Mouse (Mus musculus) common myeloid progenitor, adult 5-6 weeks (primary cell): ENCODE results near the gene Mecom. TPM values are rescaled to one million over a fixed set of nuclear protein-coding genes. Genes with fewer than 3 reads are reported as not detected.

Source experiments
- ATAC-seq: replicated peaks from 2 replicates; pipeline ENCODE4 v1.8.0; 2016; ENCODE audit warnings: low read depth, mild to moderate bottlenecking, moderate TSS enrichment, inconsistent platforms; ENCODE audit not compliant: poor library complexity, severe bottlenecking
- total RNA-seq: library from RNA; stranded (forward); fragments of 200-1000, 187-1606 nt; gene quantifications from 2 replicates; pipeline ENCODE4 v1.2.3, GENCODE M21; 2017

Mecom gene
- total RNA-seq, 1 experiment from 2014 or later: 10.8 TPM

DNA sequence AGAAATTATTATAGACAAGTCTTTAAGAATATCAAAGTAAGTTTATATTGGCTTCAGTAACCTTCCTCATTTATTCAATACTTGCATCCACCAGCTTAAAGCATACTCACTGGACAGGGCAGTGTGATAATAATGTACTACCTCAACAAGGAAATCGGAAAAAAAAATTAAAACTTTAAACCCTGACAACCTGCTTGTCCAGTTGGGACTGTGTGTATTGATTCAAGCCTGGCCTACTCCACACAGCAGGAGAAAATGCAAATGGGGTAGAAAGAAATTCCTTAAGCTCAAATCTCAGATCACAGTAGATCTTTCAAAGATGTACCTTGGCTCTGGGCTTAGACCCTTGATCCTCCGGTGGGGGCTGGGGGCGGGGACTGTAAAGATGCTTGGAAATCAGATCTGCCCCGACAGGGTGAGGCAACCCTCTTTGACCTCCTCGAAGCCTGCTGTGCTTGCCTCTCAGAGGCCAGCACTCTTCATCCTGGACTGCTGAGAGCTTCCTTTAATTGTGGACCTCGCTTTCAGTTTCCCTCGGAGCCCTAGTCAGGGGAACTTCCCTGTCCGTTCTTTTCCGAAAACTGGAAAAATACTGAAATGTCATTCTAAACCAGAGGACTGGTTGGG lies 49.5 kb downstream of the Mecom start:
- 0 out of 2 replicates have a peak, but pooled peaks have one; percentile 52 for ATAC-seq

- no peak for ATAC-seq
Measured at GRCm38 (mm10) chr3:30494371-30494770, 53.4 kb downstream of the Mecom start.

- ATAC-seq: 0 out of 2 replicates have a peak, but pooled peaks have one; percentile 36
Measured at GRCm38 (mm10) chr3:30488808-30489207, 59.0 kb downstream of the Mecom start.

GRCm38 (mm10) chr3:30486422-30486821 lies 61.4 kb downstream of the Mecom start:
- no peak for ATAC-seq

- no peak for ATAC-seq
Measured at GRCm38 (mm10) chr3:30483006-30483684, 64.7 kb downstream of the Mecom start.

DNA sequence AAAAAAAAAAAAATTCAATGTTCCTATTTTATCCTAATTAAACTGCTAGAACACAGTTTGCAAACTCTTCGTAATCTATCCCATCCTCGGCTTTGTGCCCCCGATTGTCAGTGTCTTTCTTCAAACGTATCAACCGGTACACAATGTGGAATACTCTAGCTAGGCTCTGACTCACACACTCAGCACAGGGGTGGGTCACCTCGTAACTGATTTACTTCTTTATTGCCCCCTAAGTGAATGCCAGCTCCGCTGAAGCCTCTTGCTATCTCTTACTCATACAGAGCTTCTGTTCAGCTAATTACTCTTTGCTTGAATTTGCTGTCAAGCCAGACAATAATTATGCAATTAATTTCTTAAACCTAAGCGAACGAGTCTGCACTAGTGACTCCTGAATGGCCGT lies 66.1 kb downstream of the Mecom start:
- no peak for ATAC-seq

- no peak for ATAC-seq
Measured at GRCm38 (mm10) chr3:30480551-30480950, 67.3 kb downstream of the Mecom start.

DNA sequence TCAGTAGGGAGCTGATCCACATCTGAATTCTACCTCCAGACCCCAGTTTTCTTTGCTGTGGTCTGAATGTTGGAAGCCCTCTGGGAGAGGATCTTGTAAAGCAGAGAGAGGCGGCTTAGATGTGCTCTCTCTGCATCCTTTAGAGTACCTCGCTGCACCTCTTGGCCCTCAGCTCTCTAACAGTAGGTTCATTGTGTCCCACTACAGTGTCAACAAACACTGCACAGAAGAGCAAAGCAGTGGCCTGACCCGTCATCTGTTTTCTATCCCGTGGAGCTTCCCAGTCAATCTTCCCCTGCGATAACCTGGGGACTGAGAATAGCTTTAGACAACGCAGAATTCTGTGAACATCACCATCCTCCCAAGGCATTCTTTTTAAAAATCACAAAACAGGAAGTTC lies 69.6 kb downstream of the Mecom start:
- no peak for ATAC-seq

DNA sequence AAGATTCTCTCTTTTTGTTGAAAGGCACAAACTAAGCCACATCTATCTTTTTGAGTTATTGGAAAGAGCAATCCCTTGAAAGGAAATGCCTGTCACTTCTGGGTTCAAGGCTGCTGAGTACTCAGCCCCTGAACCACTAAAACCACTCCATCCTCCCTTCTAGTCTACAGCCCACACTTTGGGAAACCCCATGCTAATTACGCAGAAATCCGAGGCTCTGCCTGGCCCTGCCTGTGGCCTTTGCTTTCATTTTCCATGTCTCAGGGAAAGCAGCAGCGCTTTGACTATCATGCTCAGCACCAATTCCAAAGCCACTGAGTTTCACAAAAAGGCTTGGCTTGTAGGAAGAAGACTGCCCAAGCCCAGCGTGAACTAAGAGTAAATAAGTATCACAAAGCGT lies 70.8 kb downstream of the Mecom start:
- peak; percentile 92 for ATAC-seq

GRCm38 (mm10) chr3:30475591-30475990 lies 72.2 kb downstream of the Mecom start:
- ATAC-seq: no peak

GRCm38 (mm10) chr3:30468068-30468835 lies 79.6 kb downstream of the Mecom start:
- no peak for ATAC-seq

DNA sequence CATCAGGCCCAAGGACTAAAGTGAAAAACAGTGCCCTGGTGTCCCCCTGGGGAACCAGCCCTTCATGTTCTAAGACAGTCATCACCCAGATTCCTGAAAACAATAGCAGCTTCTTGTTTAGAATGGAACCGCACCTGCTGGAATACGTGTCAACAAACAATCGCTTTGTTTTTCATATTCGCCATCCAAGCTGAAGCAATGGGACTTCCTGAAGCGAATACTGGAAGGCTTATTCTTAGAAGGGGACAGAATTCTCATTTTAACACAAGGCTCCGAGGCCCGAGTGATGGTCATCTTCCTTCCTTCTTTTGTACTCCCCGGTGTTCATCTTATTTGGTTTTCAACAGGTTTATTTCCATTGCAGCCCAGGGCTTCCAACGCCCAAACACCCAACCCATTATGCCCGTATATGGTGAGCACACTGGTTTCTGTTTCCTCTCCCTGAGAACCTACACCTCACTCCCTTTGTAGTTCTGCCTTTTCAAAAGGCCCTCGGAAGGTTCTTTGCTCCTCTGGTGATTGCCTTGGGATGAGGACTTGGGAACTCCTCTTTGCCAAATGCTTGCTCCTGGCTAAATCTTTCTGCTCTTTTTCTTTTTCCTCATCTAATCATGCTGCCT lies 81.7 kb downstream of the Mecom start:
- no peak for ATAC-seq

DNA sequence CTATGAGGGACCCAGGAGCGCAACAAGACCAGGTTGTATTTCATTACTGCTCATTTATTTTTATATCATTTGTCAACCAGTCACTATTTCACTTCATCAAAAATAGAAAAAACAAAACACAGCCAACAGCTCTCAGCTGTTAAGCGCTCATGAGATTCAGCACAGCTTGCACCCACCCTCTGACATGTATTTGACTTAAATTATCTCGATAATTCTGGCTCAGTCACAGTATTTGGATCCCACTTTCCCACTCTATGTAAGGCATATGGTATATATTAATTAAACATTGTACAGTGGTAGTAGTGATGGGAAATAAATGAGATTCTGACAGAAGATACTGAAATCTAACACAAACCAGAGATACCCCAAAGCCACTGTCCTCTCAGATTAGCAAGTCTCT lies 83.3 kb downstream of the Mecom start:
- no peak for ATAC-seq

- ATAC-seq: peak; percentile 69; the same call in 1 of the 2 replicates
Measured at GRCm38 (mm10) chr3:30461831-30462230, 86.0 kb downstream of the Mecom start.

GRCm38 (mm10) chr3:30460890-30461578 lies 86.8 kb downstream of the Mecom start:
- ATAC-seq: no peak

GRCm38 (mm10) chr3:30459626-30460025 lies 88.2 kb downstream of the Mecom start:
- ATAC-seq: no peak

DNA sequence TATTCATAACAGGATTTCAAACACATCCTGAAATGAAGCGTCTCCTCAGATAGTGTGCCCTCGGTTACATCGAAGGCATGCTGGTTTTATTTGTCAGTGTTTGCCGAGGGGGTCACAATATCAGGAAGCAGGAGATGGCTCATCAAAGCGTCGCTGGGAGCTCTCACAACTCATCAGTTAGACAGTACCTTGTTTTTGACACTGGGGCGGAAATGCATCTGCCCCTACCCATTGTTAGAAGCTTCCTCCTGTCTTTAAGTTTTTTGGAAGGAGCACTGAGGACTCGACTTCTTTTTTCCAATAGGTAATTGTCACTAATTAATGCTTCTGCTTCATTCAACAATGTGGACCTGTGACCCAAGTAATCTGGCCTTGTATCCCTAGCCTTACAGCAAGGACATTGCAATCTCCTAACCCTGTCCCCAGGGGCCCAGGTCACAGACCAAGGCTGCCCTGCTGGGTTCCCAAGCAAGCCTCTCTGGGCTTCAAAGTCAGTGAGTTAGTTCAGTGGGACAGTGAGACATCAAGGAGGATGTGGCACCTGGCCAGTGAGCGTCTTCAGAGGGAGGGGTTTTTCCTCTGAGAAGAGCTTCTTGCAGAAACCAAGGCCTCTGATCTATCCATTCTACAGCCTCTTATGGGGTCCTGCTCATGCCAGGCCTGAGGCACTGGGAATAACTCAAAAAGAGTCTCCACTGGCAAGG lies 89.7 kb downstream of the Mecom start:
- no peak for ATAC-seq

DNA sequence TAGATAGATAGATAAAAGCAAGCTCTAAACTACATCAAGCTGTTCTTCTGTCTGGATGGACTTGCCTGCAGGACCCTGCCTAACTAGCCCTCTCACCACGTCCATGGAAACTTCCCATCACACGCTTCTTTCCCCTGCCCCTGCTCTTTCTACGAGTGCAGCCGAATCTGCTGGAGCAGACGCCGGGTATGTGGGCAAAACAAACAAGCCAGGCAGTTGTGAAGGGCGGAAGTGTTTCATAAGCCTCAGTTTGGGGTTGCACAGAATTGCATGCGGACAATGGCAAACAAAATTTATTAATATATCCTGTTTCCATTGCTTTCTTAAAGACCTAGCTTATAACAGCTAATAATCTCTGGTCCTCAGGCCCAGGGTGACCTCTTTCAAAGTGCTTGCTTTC lies 91.9 kb downstream of the Mecom start:
- peak; percentile 83 for ATAC-seq
